Mouse (Mus musculus) forebrain, embryonic 15.5 days (tissue): ENCODE data around the gene Vps26c. TPM values are rescaled to one million over a fixed set of nuclear protein-coding genes. Genes with fewer than 3 reads are reported as not detected.

Source experiments
- ATAC-seq: fragments of 200-750 bp; cut with Nextera tagmentation; replicated peaks from 2 replicates; pipeline ENCODE4 v1.8.0; 2017; ENCODE audit warnings: mild to moderate bottlenecking, moderate TSS enrichment, moderate library complexity
- H3K27ac ChIP-seq: fragments of 300-500 bp; sonication (generic); replicated peaks from 2 replicates; pipeline ENCODE4 v1.5.1; 2015; ENCODE audit warnings: mild to moderate bottlenecking, inconsistent platforms
- H3K27me3 ChIP-seq: fragments of 300-500 bp; sonication (generic); 2 replicates; pipeline ENCODE4 v1.6.1; 2015; ENCODE audit warnings: inconsistent platforms
- H3K36me3 ChIP-seq: fragments of 300-500 bp; sonication (generic); 2 replicates; pipeline ENCODE4 v1.6.1; 2015; ENCODE audit warnings: mild to moderate bottlenecking, inconsistent platforms
- H3K4me1 ChIP-seq: fragments of 300-500 bp; sonication (generic); 2 replicates; pipeline ENCODE4 v1.6.1; 2015; ENCODE audit warnings: inconsistent platforms
- H3K4me2 ChIP-seq: fragments of 300-500 bp; sonication (generic); replicated peaks from 2 replicates; pipeline ENCODE4 v1.6.1; 2015; ENCODE audit warnings: mild to moderate bottlenecking, inconsistent platforms
- H3K4me3 ChIP-seq: fragments of 300-500 bp; sonication (generic); 2 replicates; pipeline ENCODE4 v1.5.1; 2015; ENCODE audit warnings: mild to moderate bottlenecking, inconsistent platforms
- H3K9ac ChIP-seq: fragments of 300-500 bp; sonication (generic); replicated peaks from 2 replicates; pipeline ENCODE4 v1.6.1; 2015; ENCODE audit warnings: mild to moderate bottlenecking, inconsistent platforms
- H3K9me3 ChIP-seq: fragments of 300-500 bp; sonication (generic); 2 replicates; pipeline ENCODE4 v1.6.1; 2016; ENCODE audit warnings: inconsistent platforms
- WGBS: fragments of 180-500 bp; shearing (Covaris S2); methylation state at CpG from one replicate; pipeline ENCODE4 v1.1.7; 2015; ENCODE audit warnings: mixed read lengths; 5-methylcytosine and 5-hydroxymethylcytosine counted together
- polyA plus RNA-seq: library from polyadenylated mRNA; unstranded; fragments of >200 nt; fragmentation: Nextera tagmentation; extraction: Ambion mirVana; gene quantifications from 2 replicates; pipeline ENCODE4 v1.2.1, GENCODE M21; 2015

The Vps26c gene
- polyA plus RNA-seq, 1 experiment from 2014 or later, result 78.8 TPM

- Histone ChIP-seq H3K9ac (no peak overlapping the region), H3K9me3 (no peaks in the 10 kb centered on the region), H3K27me3 (no peaks in the 10 kb centered on the region), H3K4me2 (no peak overlapping the region), H3K4me3 (no peak overlapping the region), H3K36me3 (no peaks in the 10 kb centered on the region), H3K27ac (no peak overlapping the region), H3K4me1 (no peaks in the 10 kb centered on the region)
- ATAC-seq, result no peak
- 96% methylated on average over 9 of the region's 9 CpGs for WGBS
These were observed 13.5 kb upstream of the Vps26c start for GRCm38 (mm10) chr16:94540140-94540539.

GRCm38 (mm10) chr16:94537159-94537527 lies 10.5 kb upstream of the Vps26c start:
- H3K27ac ChIP-seq, result no peak overlapping the region
- H3K4me3 ChIP-seq, result no peak overlapping the region
- H3K9me3 ChIP-seq, result no peaks in the 10 kb centered on the region
- 77% methylated on average over 9 of the region's 9 CpGs for WGBS
- ATAC-seq, result no peak
- no peaks in the 10 kb centered on the region for H3K36me3 ChIP-seq
- H3K27me3 ChIP-seq, result no peaks in the 10 kb centered on the region
- H3K4me2 ChIP-seq, result no peak overlapping the region
- H3K9ac ChIP-seq, result no peak overlapping the region
- H3K4me1 ChIP-seq, result no peaks in the 10 kb centered on the region

- WGBS, result 87% methylated on average over 7 of the region's 7 CpGs
- no peak overlapping the region for H3K27ac ChIP-seq
- H3K4me1 ChIP-seq, result no peaks in the 10 kb centered on the region
- no peaks in the 10 kb centered on the region for H3K36me3 ChIP-seq
- no peaks in the 10 kb centered on the region for H3K27me3 ChIP-seq
- no peak overlapping the region for H3K4me2 ChIP-seq
- ATAC-seq, result no peak
- H3K4me3 ChIP-seq, result no peak overlapping the region
- no peak overlapping the region for H3K9ac ChIP-seq
- H3K9me3 ChIP-seq, result no peaks in the 10 kb centered on the region
These were observed 10.0 kb upstream of the Vps26c start for GRCm38 (mm10) chr16:94536417-94537158.

- H3K9me3 ChIP-seq, result no peaks in the 10 kb centered on the region
- 90% methylated on average over 5 of the region's 5 CpGs for WGBS
- no peak for ATAC-seq
These were observed 9.1 kb upstream of the Vps26c start for GRCm38 (mm10) chr16:94535716-94536115.

GRCm38 (mm10) chr16:94533679-94534078 lies 7.0 kb upstream of the Vps26c start:
- Histone ChIP-seq H3K9me3 (no peaks in the 10 kb centered on the region), H3K4me2 (no peak overlapping the region), H3K27ac (no peak overlapping the region), H3K4me3 (no peak overlapping the region), H3K4me1 (no peaks in the 10 kb centered on the region), H3K36me3 (no peaks in the 10 kb centered on the region), H3K27me3 (no peaks in the 10 kb centered on the region), H3K9ac (no peak overlapping the region)
- no peak for ATAC-seq
- WGBS, result 71% methylated on average over 6 of the region's 6 CpGs

More at GRCm38 (mm10) chr16:94535716-94536115, 9.1 kb upstream of the Vps26c start:
- Histone ChIP-seq H3K4me2 (no peak overlapping the region), H3K4me1 (no peaks in the 10 kb centered on the region), H3K4me3 (no peak overlapping the region), H3K9ac (no peak overlapping the region), H3K27me3 (no peaks in the 10 kb centered on the region), H3K27ac (no peak overlapping the region), H3K36me3 (no peaks in the 10 kb centered on the region)

GRCm38 (mm10) chr16:94531268-94531667 lies 4.6 kb upstream of the Vps26c start:
- H3K9ac ChIP-seq, result no peak overlapping the region
- H3K27ac ChIP-seq, result no peak overlapping the region
- no peaks in the 10 kb centered on the region for H3K9me3 ChIP-seq
- H3K4me2 ChIP-seq, result no peak overlapping the region
- no peak for ATAC-seq
- no peak overlapping the region for H3K4me3 ChIP-seq
- 92% methylated on average over 4 of the region's 4 CpGs for WGBS
- H3K36me3 ChIP-seq, result no peaks in the 10 kb centered on the region
- peaks cover 8% of the 10 kb centered on the region for H3K4me1 ChIP-seq
- H3K27me3 ChIP-seq, result no peaks in the 10 kb centered on the region

- Histone ChIP-seq H3K4me2 (peak overlapping the region; percentile 79), H3K9ac (peak overlapping the region; percentile 87), H3K4me3 (peak overlapping the region; percentile 95), H3K4me1 (peaks cover 26% of the 10 kb centered on the region), H3K36me3 (no peaks in the 10 kb centered on the region), H3K9me3 (no peaks in the 10 kb centered on the region), H3K27ac (peak overlapping the region; percentile 97), H3K27me3 (no peaks in the 10 kb centered on the region)
- WGBS, result 66% methylated on average over 3 of the region's 3 CpGs
- ATAC-seq, result no peak
These were observed 916 bp upstream of the Vps26c start for GRCm38 (mm10) chr16:94527546-94527945.

GRCm38 (mm10) chr16:94527152-94527534 lies 513 bp upstream of the Vps26c start:
- Histone ChIP-seq H3K4me1 (peaks cover 26% of the 10 kb centered on the region), H3K4me2 (peak overlapping the region; percentile 79), H3K4me3 (peak overlapping the region; percentile 95), H3K9ac (peak overlapping the region; percentile 87), H3K9me3 (no peaks in the 10 kb centered on the region), H3K27ac (peak overlapping the region; percentile 97), H3K36me3 (no peaks in the 10 kb centered on the region), H3K27me3 (no peaks in the 10 kb centered on the region)
- no peak for ATAC-seq
- 6% methylated on average over 13 of the region's 13 CpGs for WGBS

- H3K4me2 ChIP-seq, result peak overlapping the region; percentile 79
- H3K27ac ChIP-seq, result peak overlapping the region; percentile 97
- 0% methylated on average over 24 of the region's 24 CpGs for WGBS
- H3K4me3 ChIP-seq, result peak overlapping the region; percentile 95
- ATAC-seq, result peak; percentile 76
- H3K36me3 ChIP-seq, result no peaks in the 10 kb centered on the region
- no peaks in the 10 kb centered on the region for H3K27me3 ChIP-seq
- peaks cover 31% of the 10 kb centered on the region for H3K4me1 ChIP-seq
- H3K9ac ChIP-seq, result peak overlapping the region; percentile 87
- H3K9me3 ChIP-seq, result no peaks in the 10 kb centered on the region
These were observed 681 bp downstream of the Vps26c start for GRCm38 (mm10) chr16:94525955-94526343.

- Histone ChIP-seq H3K4me1 (peaks cover 31% of the 10 kb centered on the region), H3K27ac (no peak overlapping the region), H3K4me2 (peak overlapping the region; percentile 79; the same call in 1 of the 2 replicates), H3K36me3 (no peaks in the 10 kb centered on the region), H3K4me3 (no peak overlapping the region), H3K9ac (no peak overlapping the region), H3K9me3 (no peaks in the 10 kb centered on the region), H3K27me3 (no peaks in the 10 kb centered on the region)
- no peak for ATAC-seq
- WGBS, result 82% methylated on average over 9 of the region's 9 CpGs
These were observed 1.9 kb downstream of the Vps26c start for GRCm38 (mm10) chr16:94524691-94525090.

- H3K4me3 ChIP-seq, result no peak overlapping the region
- H3K27ac ChIP-seq, result no peak overlapping the region
- H3K27me3 ChIP-seq, result no peaks in the 10 kb centered on the region
- no peak overlapping the region for H3K4me2 ChIP-seq
- 71% methylated on average over 6 of the region's 6 CpGs for WGBS
- no peaks in the 10 kb centered on the region for H3K36me3 ChIP-seq
- peaks cover 31% of the 10 kb centered on the region for H3K4me1 ChIP-seq
- H3K9me3 ChIP-seq, result no peaks in the 10 kb centered on the region
- no peak overlapping the region for H3K9ac ChIP-seq
- no peak for ATAC-seq
These were observed 2.8 kb downstream of the Vps26c start for GRCm38 (mm10) chr16:94523594-94524377.

GRCm38 (mm10) chr16:94519028-94519427 lies 7.6 kb downstream of the Vps26c start:
- Histone ChIP-seq H3K4me1 (peaks cover 7% of the 10 kb centered on the region), H3K36me3 (no peaks in the 10 kb centered on the region; the same call in 1 of the 2 replicates), H3K4me3 (no peak overlapping the region), H3K27me3 (no peaks in the 10 kb centered on the region), H3K9me3 (no peaks in the 10 kb centered on the region), H3K27ac (no peak overlapping the region), H3K9ac (no peak overlapping the region), H3K4me2 (no peak overlapping the region)
- WGBS, result 73% methylated on average over 6 of the region's 6 CpGs
- ATAC-seq, result no peak
